Mouse (Mus musculus): ENCODE results near the gene Ttll8. TPM values are rescaled to one million over a fixed set of nuclear protein-coding genes. Genes with fewer than 3 reads are reported as not detected.
A peak's percentile ranks its signal among the peaks of the same experiment; 100 is the strongest.

The Ttll8 gene
- polyA plus RNA-seq, 1 experiment from 2014 or later: 0.14 TPM

- Histone ChIP-seq H3K9ac (no peak overlapping the region), H3K4me3 (no peak overlapping the region), H3K27me3 (no peaks in the 10 kb centered on the region), H3K4me1 (replicated peaks) (no peaks in the 10 kb centered on the region), H3K4me2 (no peak overlapping the region), H3K9me3 (no peaks in the 10 kb centered on the region), H3K36me3 (no peaks in the 10 kb centered on the region), H3K27ac (replicated peaks) (no peak overlapping the region)
- 46% methylated on average over 10 of the region's 10 CpGs for WGBS
- ATAC-seq (ENCODE audit: low FRiP score, low read depth): no peak
Observed at GRCm38 (mm10) chr15:88875625-88876081, 78.6 kb downstream of the Ttll8 start.

DNA sequence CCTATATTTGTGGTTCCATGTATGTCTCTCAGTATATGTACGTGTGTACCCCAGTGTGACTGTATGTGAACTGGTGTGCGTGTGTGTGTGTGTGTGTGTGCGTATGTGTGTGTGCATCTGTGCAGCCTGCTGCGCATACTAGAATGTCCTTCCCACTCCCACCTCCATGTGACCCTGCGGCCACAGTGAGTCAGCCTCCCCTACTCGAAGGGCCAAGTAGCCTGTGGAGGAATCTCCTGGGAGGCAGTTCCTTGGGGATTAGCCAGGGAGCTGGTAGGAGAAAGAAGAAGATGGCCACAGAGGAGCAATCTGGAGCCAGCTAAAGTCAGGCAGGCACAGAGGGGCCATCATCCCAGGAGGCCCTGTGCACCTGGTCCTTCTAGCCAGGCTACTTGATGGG, 79.7 kb downstream of the Ttll8 start:
- Histone ChIP-seq H3K36me3 (no peaks in the 10 kb centered on the region), H3K9ac (no peak overlapping the region), H3K27ac (replicated peaks) (no peak overlapping the region), H3K4me1 (replicated peaks) (no peaks in the 10 kb centered on the region), H3K27me3 (no peaks in the 10 kb centered on the region), H3K9me3 (no peaks in the 10 kb centered on the region), H3K4me2 (no peak overlapping the region), H3K4me3 (no peak overlapping the region)
- 93% methylated on average over 6 of the region's 6 CpGs for WGBS
- no peak for ATAC-seq (ENCODE audit: low FRiP score, low read depth)

DNA sequence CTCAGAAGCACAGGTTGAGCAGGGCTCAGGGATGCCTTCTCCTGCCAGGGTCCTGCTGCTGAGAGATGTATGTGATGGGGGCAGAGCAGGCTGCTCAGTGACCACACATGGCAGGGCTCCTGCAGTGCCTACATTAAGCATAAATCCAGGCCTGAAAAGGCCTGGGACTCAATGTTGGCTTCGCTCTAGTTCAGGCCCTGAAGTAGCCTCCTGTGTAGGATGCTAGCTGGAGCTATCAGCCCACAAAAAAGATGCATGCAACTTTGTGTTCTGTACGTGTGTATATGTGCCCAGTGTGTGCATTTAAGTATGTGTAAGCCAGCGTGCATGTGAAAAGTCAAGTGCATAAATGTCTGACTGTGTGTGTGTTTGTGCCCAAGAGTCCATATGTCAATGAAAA, 80.2 kb downstream of the Ttll8 start:
- H3K4me1 ChIP-seq (replicated peaks): no peaks in the 10 kb centered on the region
- no peak for ATAC-seq (ENCODE audit: low FRiP score, low read depth)
- 88% methylated on average over 3 of the region's 3 CpGs for WGBS
- no peaks in the 10 kb centered on the region for H3K36me3 ChIP-seq
- H3K27ac ChIP-seq (replicated peaks): no peak overlapping the region
- H3K27me3 ChIP-seq: no peaks in the 10 kb centered on the region
- no peak overlapping the region for H3K4me3 ChIP-seq
- H3K9me3 ChIP-seq: no peaks in the 10 kb centered on the region
- H3K4me2 ChIP-seq: no peak overlapping the region
- no peak overlapping the region for H3K9ac ChIP-seq

DNA sequence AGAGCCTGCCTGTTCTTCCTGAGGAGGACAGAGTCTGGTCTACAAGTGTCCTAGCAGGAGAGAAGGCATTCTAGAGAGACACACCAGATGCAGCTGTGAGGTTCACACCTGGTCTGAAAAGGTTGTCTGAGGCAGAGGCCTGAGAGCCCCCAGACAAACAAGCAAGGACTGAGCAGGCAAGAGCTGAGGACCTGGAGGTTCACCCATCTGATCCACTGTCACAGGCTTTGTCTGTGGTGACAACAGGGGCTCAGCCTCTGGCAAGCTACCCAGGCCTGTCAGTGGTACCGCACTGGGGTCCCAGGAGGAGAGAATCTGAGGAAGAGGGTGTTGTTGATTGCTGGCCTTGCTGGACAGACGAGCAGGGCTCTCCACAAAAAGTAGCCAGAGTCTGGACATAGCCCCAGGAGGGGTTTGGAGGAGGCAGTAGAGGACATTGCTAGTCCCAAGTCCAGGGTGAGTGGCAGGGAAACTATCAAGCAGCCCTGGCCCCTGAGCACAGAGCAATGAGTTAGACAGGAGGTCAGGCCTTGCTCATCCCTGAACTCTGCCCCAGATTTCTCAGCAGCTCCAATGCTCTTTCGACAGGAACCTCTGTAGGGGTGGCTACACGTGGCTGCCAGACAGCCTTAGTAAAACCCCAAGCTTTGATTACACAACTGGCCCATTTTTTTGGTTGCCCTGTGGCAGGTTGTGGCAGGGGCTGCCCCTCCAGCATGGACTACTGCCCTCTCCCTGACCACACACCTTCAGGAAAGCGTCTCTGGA, 83.6 kb downstream of the Ttll8 start:
- Histone ChIP-seq H3K27ac (replicated peaks) (no peak overlapping the region), H3K4me2 (no peak overlapping the region), H3K27me3 (no peaks in the 10 kb centered on the region), H3K9ac (no peak overlapping the region), H3K4me3 (no peak overlapping the region), H3K36me3 (peaks cover 15% of the 10 kb centered on the region), H3K4me1 (replicated peaks) (peaks cover 7% of the 10 kb centered on the region), H3K9me3 (no peaks in the 10 kb centered on the region)
- no peak for ATAC-seq (ENCODE audit: low FRiP score, low read depth)
- WGBS: 77% methylated on average over 5 of the region's 5 CpGs

GRCm38 (mm10) chr15:88868024-88868742, 86.0 kb downstream of the Ttll8 start:
- peaks cover 25% of the 10 kb centered on the region for H3K36me3 ChIP-seq
- WGBS: 94% methylated on average over 6 of the region's 6 CpGs

DNA sequence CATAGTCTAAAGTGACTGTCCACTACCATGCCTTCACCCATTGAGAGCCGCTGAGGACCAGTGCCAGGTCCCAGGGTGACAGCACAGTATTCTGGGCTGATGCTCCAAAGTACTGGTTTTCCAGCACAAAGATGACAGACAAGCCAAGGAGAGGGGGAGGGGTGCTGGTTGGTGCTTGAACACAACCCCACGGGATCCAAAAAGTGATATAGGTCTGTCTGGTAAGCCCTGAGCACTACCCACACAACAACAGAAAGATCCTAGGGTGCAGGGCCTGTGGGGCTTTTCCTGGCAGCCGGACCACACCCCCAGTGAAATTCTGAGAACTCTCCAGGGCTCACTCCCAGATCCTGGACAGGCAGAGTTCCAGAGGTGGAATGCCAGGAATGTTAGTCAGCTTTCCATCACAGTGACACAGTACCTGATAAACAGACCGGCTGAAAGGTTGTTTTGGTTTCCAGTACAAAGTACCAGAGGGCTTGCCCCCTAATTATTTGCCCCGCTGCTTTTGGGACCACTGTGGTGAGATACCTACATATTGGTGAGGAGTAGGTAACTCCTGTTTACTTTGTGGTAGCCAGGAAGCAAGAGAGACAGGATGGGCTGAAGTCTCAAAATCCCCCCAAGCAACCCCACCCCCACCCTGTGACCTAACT, 86.7 kb downstream of the Ttll8 start:
- peak overlapping the region; percentile 14; the same call in 1 of the 2 replicates for H3K27ac ChIP-seq (replicated peaks)
- H3K27me3 ChIP-seq: no peaks in the 10 kb centered on the region
- peaks cover 25% of the 10 kb centered on the region for H3K36me3 ChIP-seq
- 42% methylated on average over 5 of the region's 5 CpGs for WGBS
- H3K4me3 ChIP-seq: no peak overlapping the region
- H3K9me3 ChIP-seq: no peaks in the 10 kb centered on the region
- no peak overlapping the region for H3K9ac ChIP-seq
- no peak overlapping the region for H3K4me2 ChIP-seq
- ATAC-seq (ENCODE audit: low FRiP score, low read depth): no peak
- peaks cover 25% of the 10 kb centered on the region for H3K4me1 ChIP-seq (replicated peaks)

More at GRCm38 (mm10) chr15:88868024-88868742, 86.0 kb downstream of the Ttll8 start:
- Histone ChIP-seq H3K4me1 (replicated peaks) (peaks cover 25% of the 10 kb centered on the region), H3K27ac (replicated peaks) (peak overlapping the region; percentile 14; the same call in 1 of the 2 replicates), H3K9me3 (no peaks in the 10 kb centered on the region), H3K27me3 (no peaks in the 10 kb centered on the region), H3K4me3 (no peak overlapping the region), H3K9ac (no peak overlapping the region), H3K4me2 (no peak overlapping the region)
- no peak for ATAC-seq (ENCODE audit: low FRiP score, low read depth)

GRCm38 (mm10) chr15:88866934-88867356, 87.3 kb downstream of the Ttll8 start:
- H3K27ac ChIP-seq (replicated peaks): no peak overlapping the region
- H3K4me1 ChIP-seq (replicated peaks): peaks cover 25% of the 10 kb centered on the region
- no peak overlapping the region for H3K4me2 ChIP-seq
- H3K36me3 ChIP-seq: peaks cover 25% of the 10 kb centered on the region
- no peaks in the 10 kb centered on the region for H3K9me3 ChIP-seq
- no peaks in the 10 kb centered on the region for H3K27me3 ChIP-seq
- H3K4me3 ChIP-seq: no peak overlapping the region
- H3K9ac ChIP-seq: no peak overlapping the region
- WGBS: 57% methylated on average over 7 of the region's 7 CpGs
- ATAC-seq (ENCODE audit: low FRiP score, low read depth): no peak

DNA sequence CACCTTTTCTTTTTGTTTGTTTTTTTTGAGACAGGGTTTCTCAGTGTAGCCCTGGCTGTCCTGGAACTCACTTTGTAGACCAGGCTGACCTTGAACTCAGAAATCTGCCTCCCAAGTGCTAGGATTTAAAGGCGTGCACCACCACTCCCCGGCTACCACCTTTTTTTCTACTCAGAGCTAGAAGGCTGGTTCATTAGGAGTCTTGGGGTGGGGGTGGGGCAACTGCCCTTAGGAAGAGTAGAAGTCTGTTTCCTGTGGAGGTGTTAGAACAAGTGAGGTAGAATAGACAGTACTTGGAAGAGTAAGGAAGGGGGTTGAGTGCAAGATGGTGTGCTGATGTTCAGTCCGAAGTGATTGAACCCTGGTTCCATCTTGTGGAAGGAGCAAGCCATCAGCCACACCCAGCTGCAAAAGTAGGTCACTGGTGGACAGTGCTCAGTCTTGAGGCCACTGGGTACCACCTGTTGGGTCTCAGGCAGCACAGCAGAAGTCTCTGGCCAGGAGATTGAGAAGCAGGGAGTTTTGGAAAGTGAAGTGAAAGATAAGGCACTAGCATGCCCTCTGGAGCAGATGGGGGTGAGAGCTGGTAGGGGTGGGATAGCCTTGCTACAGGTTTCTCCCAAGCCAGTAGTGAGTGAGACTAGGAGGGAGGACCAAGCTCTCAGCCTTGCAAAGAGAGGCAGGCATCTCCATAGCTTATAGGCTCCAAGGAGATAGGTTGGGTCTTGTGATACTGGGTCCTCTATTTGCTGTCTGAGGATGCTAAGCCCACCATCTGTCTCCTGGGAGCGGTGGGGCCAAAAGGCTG, 88.1 kb downstream of the Ttll8 start:
- Histone ChIP-seq H3K27ac (replicated peaks) (no peak overlapping the region), H3K9ac (no peak overlapping the region), H3K4me3 (no peak overlapping the region), H3K4me1 (replicated peaks) (peaks cover 30% of the 10 kb centered on the region), H3K27me3 (no peaks in the 10 kb centered on the region), H3K36me3 (peaks cover 25% of the 10 kb centered on the region), H3K4me2 (no peak overlapping the region), H3K9me3 (no peaks in the 10 kb centered on the region)
- WGBS: 82% methylated on average over 4 of the region's 4 CpGs
- ATAC-seq (ENCODE audit: low FRiP score, low read depth): no peak

DNA sequence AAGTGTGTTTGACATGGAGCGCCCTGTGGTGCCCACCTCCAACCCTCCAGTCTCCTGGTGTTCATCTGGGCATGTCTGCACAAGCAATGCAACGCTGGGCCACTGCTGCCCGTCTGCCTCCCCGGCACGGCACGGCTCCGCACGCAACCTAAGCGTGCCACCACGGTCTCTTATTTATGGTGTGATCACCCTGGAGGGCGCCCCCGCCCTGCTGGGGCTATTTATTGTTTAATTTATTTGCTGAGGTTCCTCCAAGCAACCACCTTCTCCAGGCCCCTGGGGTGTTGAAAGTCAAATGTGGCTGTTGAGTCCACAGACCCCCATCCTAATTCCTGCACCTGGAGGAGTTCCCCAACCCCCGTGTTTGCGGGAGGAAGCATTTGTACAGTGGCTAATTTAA, 89.2 kb downstream of the Ttll8 start:
- Histone ChIP-seq H3K27me3 (no peaks in the 10 kb centered on the region), H3K36me3 (peaks cover 25% of the 10 kb centered on the region), H3K4me1 (replicated peaks) (peaks cover 30% of the 10 kb centered on the region), H3K9me3 (no peaks in the 10 kb centered on the region), H3K27ac (replicated peaks) (no peak overlapping the region), H3K4me2 (peak overlapping the region; percentile 89), H3K9ac (no peak overlapping the region), H3K4me3 (peak overlapping the region; percentile 83; the same call in 1 of the 2 replicates)
- ATAC-seq (ENCODE audit: low FRiP score, low read depth): no peak
- 89% methylated on average over 14 of the region's 14 CpGs for WGBS

- ATAC-seq (ENCODE audit: low FRiP score, low read depth): peak; percentile 15; the same call in 1 of the 2 replicates
- no peaks in the 10 kb centered on the region for H3K9me3 ChIP-seq
- H3K4me3 ChIP-seq: peak overlapping the region; percentile 83
- H3K27me3 ChIP-seq: no peaks in the 10 kb centered on the region
- H3K36me3 ChIP-seq: peaks cover 25% of the 10 kb centered on the region
- H3K9ac ChIP-seq: peak overlapping the region; percentile 90
- peaks cover 30% of the 10 kb centered on the region for H3K4me1 ChIP-seq (replicated peaks)
- peak overlapping the region; percentile 99 for H3K27ac ChIP-seq (replicated peaks)
- WGBS: 37% methylated on average over 22 of the region's 22 CpGs
- peak overlapping the region; percentile 89 for H3K4me2 ChIP-seq
Observed at GRCm38 (mm10) chr15:88864270-88865030, 89.8 kb downstream of the Ttll8 start.

Measured in hindbrain, embryonic 15.5 days (tissue).